Mouse (Mus musculus) heart, embryonic 15.5 days (tissue): ENCODE measurements around the gene Apoo. TPM values are rescaled to one million over a fixed set of nuclear protein-coding genes. Genes with fewer than 3 reads are reported as not detected.
"Not testable (repeated sequence)": the region's sequence is repeated elsewhere in the genome, so short reads cannot be mapped to it uniquely, and the experiment has no call there.

ENCODE experiments used
- ATAC-seq: fragments of 200-750 bp; cut with Nextera tagmentation; replicated peaks from 2 replicates; pipeline ENCODE4 v1.8.0; 2017; ENCODE audit warnings: low read depth, moderate TSS enrichment; ENCODE audit not compliant: insufficient number of reproducible peaks, insufficient read depth, low FRiP score
- H3K27ac ChIP-seq: fragments of 300-500 bp; sonication (generic); 2 replicates; pipeline ENCODE4 v1.5.1; 2015; ENCODE audit warnings: mild to moderate bottlenecking, inconsistent platforms
- H3K27me3 ChIP-seq: fragments of 300-500 bp; sonication (generic); 2 replicates; pipeline ENCODE4 v1.6.1; 2015; ENCODE audit warnings: inconsistent platforms
- H3K36me3 ChIP-seq: fragments of 300-500 bp; sonication (generic); 2 replicates; pipeline ENCODE4 v1.6.1; 2015; ENCODE audit warnings: mild to moderate bottlenecking, inconsistent platforms
- H3K4me1 ChIP-seq: fragments of 300-500 bp; sonication (generic); replicated peaks from 2 replicates; pipeline ENCODE4 v1.6.1; 2015; ENCODE audit warnings: inconsistent platforms
- H3K4me2 ChIP-seq: fragments of 300-500 bp; sonication (generic); 2 replicates; pipeline ENCODE4 v1.6.1; 2015; ENCODE audit warnings: inconsistent platforms, mild to moderate bottlenecking, moderate library complexity
- H3K4me3 ChIP-seq: fragments of 300-500 bp; sonication (generic); 2 replicates; pipeline ENCODE4 v1.5.1; 2015; ENCODE audit warnings: mild to moderate bottlenecking, inconsistent platforms
- H3K9ac ChIP-seq: fragments of 300-500 bp; sonication (generic); 2 replicates; pipeline ENCODE4 v1.6.1; 2015; ENCODE audit warnings: mild to moderate bottlenecking, inconsistent platforms
- H3K9me3 ChIP-seq: fragments of 300-500 bp; sonication (generic); replicated peaks from 2 replicates; pipeline ENCODE4 v1.6.1; 2016; ENCODE audit warnings: inconsistent platforms
- WGBS: fragments of 180-500 bp; shearing (Covaris S2); methylation state at CpG from one replicate; pipeline ENCODE4 v1.1.7; 2015; ENCODE audit warnings: mixed read lengths; 5-methylcytosine and 5-hydroxymethylcytosine counted together
- microRNA-seq: library from miRNA; unstranded; fragments of <30 nt; microRNA quantifications from one replicate; pipeline ENCODE4, GENCODE M21; 2016
- polyA plus RNA-seq: library from polyadenylated mRNA; unstranded; fragments of >200 nt; fragmentation: Nextera tagmentation; extraction: Ambion mirVana; gene quantifications from 2 replicates; pipeline ENCODE4 v1.2.1, GENCODE M21; 2015

The Apoo gene
- polyA plus RNA-seq, 1 experiment from 2014 or later: 229 TPM

GRCm38 (mm10) chrX:94445427-94445826, 78.5 kb downstream of the Apoo start:
- not testable (repeated sequence) for H3K36me3 ChIP-seq, H3K27ac ChIP-seq, H3K4me1 ChIP-seq, H3K9me3 ChIP-seq, H3K9ac ChIP-seq, H3K27me3 ChIP-seq, H3K4me2 ChIP-seq, ATAC-seq, H3K4me3 ChIP-seq
- no CpG with 5 or more reads among the region's 3 CpGs for WGBS

- not testable (repeated sequence) for H3K4me1 ChIP-seq, H3K27ac ChIP-seq, H3K9ac ChIP-seq, H3K36me3 ChIP-seq, H3K4me3 ChIP-seq, H3K4me2 ChIP-seq, ATAC-seq, H3K27me3 ChIP-seq, H3K9me3 ChIP-seq
- WGBS: 80% methylated on average over 2 of the region's 2 CpGs
Observed at GRCm38 (mm10) chrX:94446021-94446420, 79.1 kb downstream of the Apoo start.

GRCm38 (mm10) chrX:94450047-94450881, 83.3 kb downstream of the Apoo start:
- not testable (repeated sequence) for H3K27ac ChIP-seq, H3K36me3 ChIP-seq, H3K27me3 ChIP-seq, H3K4me1 ChIP-seq, H3K4me3 ChIP-seq, H3K9ac ChIP-seq, H3K4me2 ChIP-seq, H3K9me3 ChIP-seq, ATAC-seq
- WGBS: no CpG with 5 or more reads among the region's 7 CpGs

GRCm38 (mm10) chrX:94459346-94459745, 92.4 kb downstream of the Apoo start:
- Histone ChIP-seq H3K4me3 (no peak overlapping the region), H3K27me3 (peaks cover 25% of the 10 kb centered on the region)
- WGBS: 53% methylated on average over 4 of the region's 4 CpGs

GRCm38 (mm10) chrX:94461513-94461912, 94.6 kb downstream of the Apoo start:
- H3K4me2 ChIP-seq, H3K4me3 ChIP-seq, H3K9me3 ChIP-seq, H3K4me1 ChIP-seq, H3K27ac ChIP-seq, H3K9ac ChIP-seq, H3K36me3 ChIP-seq, ATAC-seq: not testable (repeated sequence)
- WGBS: 100% methylated on average over 1 of the region's 3 CpGs
- H3K27me3 ChIP-seq: peaks cover 15% of the 10 kb centered on the region

More at GRCm38 (mm10) chrX:94459346-94459745, 92.4 kb downstream of the Apoo start:
- Histone ChIP-seq H3K9ac (no peak overlapping the region), H3K27ac (no peak overlapping the region), H3K4me2 (no peak overlapping the region), H3K9me3 (no peaks in the 10 kb centered on the region), H3K4me1 (no peaks in the 10 kb centered on the region), H3K36me3 (no peaks in the 10 kb centered on the region)
- no peak for ATAC-seq

- not testable (repeated sequence) for H3K27ac ChIP-seq, H3K36me3 ChIP-seq, H3K4me2 ChIP-seq, H3K27me3 ChIP-seq, H3K4me3 ChIP-seq, ATAC-seq, H3K4me1 ChIP-seq, H3K9ac ChIP-seq, H3K9me3 ChIP-seq
- WGBS: no CpG with 5 or more reads among the region's 7 CpGs
Observed at GRCm38 (mm10) chrX:94462604-94463429, 95.9 kb downstream of the Apoo start.

Small RNA genes within 50 kb of the gene (microRNA-seq; reads per million reads assigned to microRNA genes)
- not detected for gene Gm44477

Other genes with a start within 250 kb of the Apoo start
- gene Zfx, start 243.4 kb upstream of the Apoo start, polyA plus RNA-seq: 19.9 and 20.2 TPM in 2 replicates
- 45.1 and 54.0 TPM in 2 replicates for gene Eif2s3x, start 154.3 kb upstream of the Apoo start, polyA plus RNA-seq
- 4.4 and 4.8 TPM in 2 replicates for gene Klhl15, start 132.5 kb upstream of the Apoo start, polyA plus RNA-seq
- not detected in 2 replicates for gene Fam90a1b, start 340 bp upstream of the Apoo start, polyA plus RNA-seq
- 364 and 450 TPM in 2 replicates for gene Maged1, start 175.0 kb downstream of the Apoo start, polyA plus RNA-seq